Mouse (Mus musculus) stomach, embryonic 14.5 days (tissue): ENCODE data around the gene Ttc32. TPM values are rescaled to one million over a fixed set of nuclear protein-coding genes. Genes with fewer than 3 reads are reported as not detected.
"Not testable (repeated sequence)": the region's sequence is repeated elsewhere in the genome, so short reads cannot be mapped to it uniquely, and the experiment has no call there.

ENCODE experiments used
- ATAC-seq: fragments of 200-750 bp; cut with Nextera tagmentation; 2 replicates; pipeline ENCODE4 v1.8.0; 2017; ENCODE audit warnings: low read depth, moderate TSS enrichment; ENCODE audit not compliant: insufficient number of reproducible peaks, insufficient read depth, low FRiP score
- H3K27ac ChIP-seq: fragments of 300-500 bp; sonication (generic); 2 replicates; pipeline ENCODE4 v1.5.1; 2014; ENCODE audit warnings: mild to moderate bottlenecking, low read length, moderate library complexity, mixed read lengths
- H3K27me3 ChIP-seq: fragments of 300-500 bp; sonication (generic); 2 replicates; pipeline ENCODE4 v1.6.1; 2014; ENCODE audit warnings: low read length, control low read depth, mixed read lengths; ENCODE audit not compliant: control insufficient read depth, insufficient read depth
- H3K36me3 ChIP-seq: fragments of 300-500 bp; sonication (generic); 2 replicates; pipeline ENCODE4 v1.6.1; 2014; ENCODE audit warnings: mild to moderate bottlenecking, control low read depth, low read length, moderate library complexity, mixed read lengths; ENCODE audit not compliant: control insufficient read depth, insufficient read depth
- H3K4me1 ChIP-seq: fragments of 300-500 bp; sonication (generic); 2 replicates; pipeline ENCODE4 v1.6.1; 2014; ENCODE audit warnings: low read length, control low read depth, mixed read lengths; ENCODE audit not compliant: control insufficient read depth, insufficient read depth
- H3K4me2 ChIP-seq: fragments of 300-500 bp; sonication (generic); replicated peaks from 2 replicates; pipeline ENCODE4 v1.6.1; 2014; ENCODE audit warnings: low read depth, low read length, control low read depth
- H3K4me3 ChIP-seq: fragments of 300-500 bp; sonication (generic); 2 replicates; pipeline ENCODE4 v1.5.1; 2014; ENCODE audit warnings: low read depth, low read length, control low read depth
- H3K9ac ChIP-seq: fragments of 300-500 bp; sonication (generic); replicated peaks from 2 replicates; pipeline ENCODE4 v1.6.1; 2014; ENCODE audit warnings: low read depth, mild to moderate bottlenecking, control low read depth, low read length, moderate library complexity, mixed read lengths
- H3K9me3 ChIP-seq: fragments of 300-500 bp; sonication (generic); 2 replicates; pipeline ENCODE4 v1.6.1; 2016; ENCODE audit warnings: low read depth, low read length, control low read depth; ENCODE audit not compliant: control insufficient read depth
- WGBS: fragments of 180-500 bp; shearing (Covaris S2); extraction: QIAGEN DNeasy Blood & Tissue Kit; methylation state at CpG from one replicate; pipeline ENCODE4 v1.1.7; 2014; 5-methylcytosine and 5-hydroxymethylcytosine counted together
- polyA plus RNA-seq: library from polyadenylated mRNA; unstranded; fragments of >200 nt; fragmentation: Nextera tagmentation; extraction: Ambion mirVana; gene quantifications from 2 replicates; pipeline ENCODE4 v1.2.1, GENCODE M21; 2014

The Ttc32 gene
- polyA plus RNA-seq, 1 experiment from 2014 or later, result 24.0 TPM

DNA sequence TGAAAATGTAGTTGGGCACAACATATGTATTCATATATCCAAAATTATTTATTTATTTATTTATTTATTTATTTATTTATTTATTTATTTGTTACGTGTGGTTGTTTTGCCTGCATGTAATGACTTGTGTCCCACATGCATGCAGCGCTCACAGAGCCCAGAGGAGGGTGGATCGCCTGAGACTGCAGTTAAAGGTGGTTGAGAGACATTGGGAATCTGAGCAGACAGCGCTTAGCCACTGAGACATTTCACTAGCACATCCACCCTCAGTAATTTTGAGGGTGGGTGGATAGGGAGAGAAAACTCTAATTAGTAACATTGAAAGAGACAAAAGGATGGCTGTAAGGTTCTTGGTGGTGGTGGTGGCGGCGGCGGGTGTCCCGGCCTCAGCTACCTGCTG is 9.4 kb upstream of the Ttc32 start:
- Histone ChIP-seq H3K27me3 (no peaks in the 10 kb centered on the region), H3K9me3 (no peaks in the 10 kb centered on the region), H3K27ac (no peak overlapping the region), H3K4me2 (no peak overlapping the region), H3K36me3 (no peaks in the 10 kb centered on the region), H3K4me3 (no peak overlapping the region), H3K4me1 (no peaks in the 10 kb centered on the region), H3K9ac (no peak overlapping the region)
- ATAC-seq, result no peak
- 94% methylated on average over 8 of the region's 8 CpGs for WGBS

- Histone ChIP-seq H3K4me3 (no peak overlapping the region), H3K27me3 (no peaks in the 10 kb centered on the region), H3K4me1 (no peaks in the 10 kb centered on the region), H3K4me2 (no peak overlapping the region), H3K27ac (no peak overlapping the region), H3K36me3 (no peaks in the 10 kb centered on the region), H3K9me3 (no peaks in the 10 kb centered on the region), H3K9ac (no peak overlapping the region)
- WGBS, result 68% methylated on average over 3 of the region's 3 CpGs
- no peak for ATAC-seq
These were observed 8.8 kb upstream of the Ttc32 start for GRCm38 (mm10) chr12:9020986-9021385.

- no peak for ATAC-seq
- H3K9me3 ChIP-seq, result no peaks in the 10 kb centered on the region
- no peak overlapping the region for H3K9ac ChIP-seq
- 58% methylated on average over 4 of the region's 4 CpGs for WGBS
- H3K36me3 ChIP-seq, result no peaks in the 10 kb centered on the region
- H3K4me2 ChIP-seq, result no peak overlapping the region
- no peak overlapping the region for H3K4me3 ChIP-seq
- H3K27ac ChIP-seq, result no peak overlapping the region
- H3K4me1 ChIP-seq, result no peaks in the 10 kb centered on the region
- no peaks in the 10 kb centered on the region for H3K27me3 ChIP-seq
These were observed 6.8 kb upstream of the Ttc32 start for GRCm38 (mm10) chr12:9023031-9023430.

- no peak overlapping the region for H3K4me3 ChIP-seq
These were observed 5.7 kb upstream of the Ttc32 start for GRCm38 (mm10) chr12:9024071-9024470.

DNA sequence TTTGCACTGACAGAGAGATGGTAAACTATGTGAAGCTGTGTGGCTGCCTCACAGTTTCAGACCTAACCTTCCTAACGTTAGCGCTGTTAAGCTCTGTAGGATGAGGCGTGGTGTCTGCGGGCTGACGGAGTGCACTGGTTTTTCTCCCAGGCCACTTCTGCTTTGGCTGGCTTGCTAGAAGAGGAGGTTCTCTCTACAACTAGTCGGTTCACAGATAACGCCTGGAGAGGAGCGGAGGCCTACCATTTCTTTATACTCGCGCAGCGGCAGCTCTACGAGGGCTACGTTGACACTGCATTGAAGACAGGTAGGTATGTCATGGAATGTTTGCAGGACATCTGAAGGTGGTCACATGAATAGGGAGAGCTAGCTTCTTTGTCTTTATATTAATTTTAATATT is 5.1 kb upstream of the Ttc32 start:
- no peak for ATAC-seq

More at GRCm38 (mm10) chr12:9024071-9024470, 5.7 kb upstream of the Ttc32 start:
- no peaks in the 10 kb centered on the region for H3K36me3 ChIP-seq
- no peak overlapping the region for H3K27ac ChIP-seq
- ATAC-seq, result no peak
- no peaks in the 10 kb centered on the region for H3K27me3 ChIP-seq
- no peaks in the 10 kb centered on the region for H3K9me3 ChIP-seq
- no peaks in the 10 kb centered on the region for H3K4me1 ChIP-seq
- H3K4me2 ChIP-seq, result no peak overlapping the region
- 91% methylated on average over 14 of the region's 14 CpGs for WGBS
- H3K9ac ChIP-seq, result no peak overlapping the region

DNA sequence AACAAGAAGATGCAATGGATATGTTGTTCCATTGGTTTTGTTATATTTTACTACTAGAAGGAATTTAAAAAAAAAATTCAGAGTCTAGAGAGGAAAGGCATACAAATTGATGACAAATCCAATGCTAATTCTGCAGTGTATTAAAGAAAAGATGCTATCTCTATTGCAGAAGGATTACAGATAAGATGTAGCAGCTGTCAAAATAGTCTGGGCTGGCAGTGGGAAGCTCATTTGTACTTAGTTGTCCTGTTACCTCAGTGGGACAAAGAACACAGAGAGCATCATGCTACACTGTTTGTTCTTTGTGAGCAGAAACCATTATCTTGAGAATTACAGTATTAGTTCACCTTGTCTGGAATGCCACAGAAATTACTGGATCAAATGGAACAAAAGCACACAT is 3.0 kb upstream of the Ttc32 start:
- no peak for ATAC-seq
- H3K36me3 ChIP-seq, result no peaks in the 10 kb centered on the region

More for the DNA sequence above, 5.1 kb upstream of the Ttc32 start:
- no peaks in the 10 kb centered on the region for H3K27me3 ChIP-seq
- no peaks in the 10 kb centered on the region for H3K4me1 ChIP-seq
- H3K9me3 ChIP-seq, result no peaks in the 10 kb centered on the region
- no peak overlapping the region for H3K4me2 ChIP-seq
- H3K9ac ChIP-seq, result no peak overlapping the region
- no peak overlapping the region for H3K27ac ChIP-seq
- no peaks in the 10 kb centered on the region for H3K36me3 ChIP-seq
- 80% methylated on average over 13 of the region's 13 CpGs for WGBS
- H3K4me3 ChIP-seq, result no peak overlapping the region

GRCm38 (mm10) chr12:9028816-9029215 is 981 bp upstream of the Ttc32 start:
- not testable (repeated sequence) for H3K27ac ChIP-seq, H3K4me1 ChIP-seq, H3K36me3 ChIP-seq, H3K4me3 ChIP-seq, H3K4me2 ChIP-seq, H3K27me3 ChIP-seq, ATAC-seq, H3K9me3 ChIP-seq, H3K9ac ChIP-seq
- WGBS, result 88% methylated on average over 7 of the region's 7 CpGs

More for the DNA sequence above, 3.0 kb upstream of the Ttc32 start:
- Histone ChIP-seq H3K27me3 (no peaks in the 10 kb centered on the region), H3K27ac (no peak overlapping the region), H3K4me1 (0 out of 2 replicates have a peak, but pooled peaks cover 4% of the 10 kb centered on the region), H3K4me3 (no peak overlapping the region), H3K4me2 (no peak overlapping the region), H3K9ac (no peak overlapping the region), H3K9me3 (no peaks in the 10 kb centered on the region)

DNA sequence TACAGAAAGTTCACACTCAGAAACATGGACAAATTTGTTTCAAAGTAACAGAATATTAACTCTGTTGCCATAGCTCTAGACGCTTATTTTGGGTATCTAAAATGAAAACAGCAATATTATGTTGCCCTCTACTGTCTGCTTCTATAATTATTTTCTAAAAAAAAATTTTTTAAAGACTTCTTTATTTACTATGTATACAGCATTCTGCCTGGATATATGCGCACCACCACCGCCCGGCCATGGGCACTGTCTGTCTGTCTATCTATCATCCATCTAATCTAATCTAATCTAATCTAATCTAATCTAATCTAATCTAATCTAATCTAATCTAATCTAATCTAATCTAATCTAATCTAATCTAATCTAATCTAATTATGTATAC is 300 bp upstream of the Ttc32 start:
- 37% methylated on average over 4 of the region's 4 CpGs for WGBS
- Histone ChIP-seq H3K4me2 (peak overlapping the region; percentile 50; the same call in 1 of the 2 replicates), H3K4me3 (peak overlapping the region; percentile 49), H3K36me3 (no peaks in the 10 kb centered on the region), H3K27me3 (no peaks in the 10 kb centered on the region), H3K4me1 (0 out of 2 replicates have a peak, but pooled peaks cover 4% of the 10 kb centered on the region), H3K27ac (peak overlapping the region; percentile 96), H3K9me3 (no peaks in the 10 kb centered on the region), H3K9ac (peak overlapping the region; percentile 87)
- peak; percentile 35; the same call in 1 of the 2 replicates for ATAC-seq

- ATAC-seq, result no peak
- 0 out of 2 replicates have a peak, but pooled peaks cover 4% of the 10 kb centered on the region for H3K4me1 ChIP-seq
- H3K9ac ChIP-seq, result peak overlapping the region; percentile 87; the same call in 1 of the 2 replicates
- H3K27ac ChIP-seq, result no peak overlapping the region
- H3K4me3 ChIP-seq, result peak overlapping the region; percentile 49
- H3K36me3 ChIP-seq, result no peaks in the 10 kb centered on the region
- 53% methylated on average over 8 of the region's 8 CpGs for WGBS
- H3K9me3 ChIP-seq, result no peaks in the 10 kb centered on the region
- no peaks in the 10 kb centered on the region for H3K27me3 ChIP-seq
- peak overlapping the region; percentile 50 for H3K4me2 ChIP-seq
These were observed 1.4 kb downstream of the Ttc32 start for GRCm38 (mm10) chr12:9031166-9031565.
